Mouse (Mus musculus): ENCODE data around the gene Vopp1. TPM values are rescaled to one million over a fixed set of nuclear protein-coding genes. Genes with fewer than 3 reads are reported as not detected.
A peak's percentile ranks its signal among the peaks of the same experiment; 100 is the strongest.

Gene Vopp1
- total and polyA plus RNA-seq, 3 experiments: 11.3 to 23.9 (median 21.6) TPM

- H3K36me3 ChIP-seq (ENCODE audit: control insufficient read depth, insufficient read depth, low read length): no peaks in the 10 kb centered on the region
- H3K4me3 ChIP-seq: no peak overlapping the region
- WGBS: 100% methylated on average over 1 of the region's 1 CpGs
- no peak overlapping the region for H3K27ac ChIP-seq
- intact Hi-C loops (cut with DNase I): no loop called here
- TF ChIP-seq EP300 (IDR thresholded peaks at IDR 0.05; ENCODE audit: insufficient read depth, low read depth, low read length): no peak
- TF ChIP-seq CTCF (IDR thresholded peaks at IDR 0.05): no peak
- no peak for TF ChIP-seq POLR2A (IDR thresholded peaks at IDR 0.05; ENCODE audit: insufficient read depth, low read depth, low read length)
- H3K4me1 ChIP-seq (ENCODE audit: control insufficient read depth, insufficient read depth, low read length): no peaks in the 10 kb centered on the region
- no peaks in the 10 kb centered on the region for H3K27me3 ChIP-seq (ENCODE audit: control insufficient read depth, insufficient read depth, low read length)
- no peak overlapping the region for H3K9ac ChIP-seq (ENCODE audit: low read depth, low read length)
- no peaks in the 10 kb centered on the region for H3K79me2 ChIP-seq (replicated peaks; ENCODE audit: control insufficient read depth, insufficient read depth, low read length)
- no peak for DNase-seq
These were observed 54.3 kb downstream of the Vopp1 start for GRCm38 (mm10) chr6:57770467-57771190.

GRCm38 (mm10) chr6:57768948-57769525 lies 55.9 kb downstream of the Vopp1 start:
- DNase-seq: no peak
- Histone ChIP-seq H3K9ac (ENCODE audit: low read depth, low read length) (no peak overlapping the region), H3K27me3 (ENCODE audit: control insufficient read depth, insufficient read depth, low read length) (no peaks in the 10 kb centered on the region), H3K27ac (no peak overlapping the region), H3K36me3 (ENCODE audit: control insufficient read depth, insufficient read depth, low read length) (no peaks in the 10 kb centered on the region), H3K4me1 (ENCODE audit: control insufficient read depth, insufficient read depth, low read length) (no peaks in the 10 kb centered on the region; the same call in 1 of the 2 replicates), H3K79me2 (replicated peaks; ENCODE audit: control insufficient read depth, insufficient read depth, low read length) (no peaks in the 10 kb centered on the region), H3K4me3 (no peak overlapping the region)
- intact Hi-C loops (cut with DNase I): no loop called here
- TF ChIP-seq EP300 (IDR thresholded peaks at IDR 0.05; ENCODE audit: insufficient read depth, low read depth, low read length) (no peak), POLR2A (IDR thresholded peaks at IDR 0.05; ENCODE audit: insufficient read depth, low read depth, low read length) (no peak), CTCF (IDR thresholded peaks at IDR 0.05) (no peak)
- WGBS: 71% methylated on average over 7 of the region's 7 CpGs

GRCm38 (mm10) chr6:57767112-57767868 lies 57.7 kb downstream of the Vopp1 start:
- H3K9ac ChIP-seq (ENCODE audit: low read depth, low read length): no peak overlapping the region
- no peaks in the 10 kb centered on the region for H3K79me2 ChIP-seq (replicated peaks; ENCODE audit: control insufficient read depth, insufficient read depth, low read length)
- no peak overlapping the region for H3K27ac ChIP-seq
- H3K27me3 ChIP-seq (ENCODE audit: control insufficient read depth, insufficient read depth, low read length): no peaks in the 10 kb centered on the region
- no peaks in the 10 kb centered on the region for H3K36me3 ChIP-seq (ENCODE audit: control insufficient read depth, insufficient read depth, low read length)
- no peak for DNase-seq
- TF ChIP-seq CTCF (IDR thresholded peaks at IDR 0.05) (no peak), EP300 (IDR thresholded peaks at IDR 0.05; ENCODE audit: insufficient read depth, low read depth, low read length) (no peak), POLR2A (IDR thresholded peaks at IDR 0.05; ENCODE audit: insufficient read depth, low read depth, low read length) (no peak)
- 47% methylated on average over 8 of the region's 8 CpGs for WGBS
- intact Hi-C loops (cut with DNase I): no loop called here
- no peak overlapping the region for H3K4me3 ChIP-seq
- H3K4me1 ChIP-seq (ENCODE audit: control insufficient read depth, insufficient read depth, low read length): no peaks in the 10 kb centered on the region; the same call in 1 of the 2 replicates

GRCm38 (mm10) chr6:57766287-57766686 lies 58.7 kb downstream of the Vopp1 start:
- H3K4me1 ChIP-seq (ENCODE audit: control insufficient read depth, insufficient read depth, low read length): no peaks in the 10 kb centered on the region; the same call in 1 of the 2 replicates
- H3K9ac ChIP-seq (ENCODE audit: low read depth, low read length): no peak overlapping the region
- intact Hi-C loops (cut with DNase I): no loop called here
- DNase-seq: no peak
- H3K27me3 ChIP-seq (ENCODE audit: control insufficient read depth, insufficient read depth, low read length): no peaks in the 10 kb centered on the region
- H3K36me3 ChIP-seq (ENCODE audit: control insufficient read depth, insufficient read depth, low read length): no peaks in the 10 kb centered on the region
- TF ChIP-seq POLR2A (IDR thresholded peaks at IDR 0.05; ENCODE audit: insufficient read depth, low read depth, low read length) (no peak), CTCF (IDR thresholded peaks at IDR 0.05) (no peak), EP300 (IDR thresholded peaks at IDR 0.05; ENCODE audit: insufficient read depth, low read depth, low read length) (no peak)
- H3K4me3 ChIP-seq: no peak overlapping the region
- WGBS: 81% methylated on average over 1 of the region's 1 CpGs
- H3K27ac ChIP-seq: no peak overlapping the region
- H3K79me2 ChIP-seq (replicated peaks; ENCODE audit: control insufficient read depth, insufficient read depth, low read length): no peaks in the 10 kb centered on the region

GRCm38 (mm10) chr6:57765095-57765878 lies 59.7 kb downstream of the Vopp1 start:
- no peak overlapping the region for H3K27ac ChIP-seq
- 65% methylated on average over 3 of the region's 3 CpGs for WGBS
- H3K4me1 ChIP-seq (ENCODE audit: control insufficient read depth, insufficient read depth, low read length): no peaks in the 10 kb centered on the region; the same call in 1 of the 2 replicates
- DNase-seq: peak in 1 of 2 experiments; percentile 32
- H3K9ac ChIP-seq (ENCODE audit: low read depth, low read length): no peak overlapping the region
- H3K4me3 ChIP-seq: no peak overlapping the region
- TF ChIP-seq CTCF (IDR thresholded peaks at IDR 0.05): no peak
- TF ChIP-seq POLR2A (IDR thresholded peaks at IDR 0.05; ENCODE audit: insufficient read depth, low read depth, low read length): no peak
- TF ChIP-seq EP300 (IDR thresholded peaks at IDR 0.05; ENCODE audit: insufficient read depth, low read depth, low read length): no peak
- intact Hi-C loops (cut with DNase I): no loop called here
- H3K27me3 ChIP-seq (ENCODE audit: control insufficient read depth, insufficient read depth, low read length): no peaks in the 10 kb centered on the region
- no peaks in the 10 kb centered on the region for H3K79me2 ChIP-seq (replicated peaks; ENCODE audit: control insufficient read depth, insufficient read depth, low read length)
- no peaks in the 10 kb centered on the region for H3K36me3 ChIP-seq (ENCODE audit: control insufficient read depth, insufficient read depth, low read length)

Data from heart, adult 2 months (tissue).